Mouse (Mus musculus) midbrain, embryonic 11.5 days (tissue): ENCODE data around the gene Itk. TPM values are rescaled to one million over a fixed set of nuclear protein-coding genes. Genes with fewer than 3 reads are reported as not detected.

Experiments used
- ATAC-seq: fragments of 200-750 bp; cut with Nextera tagmentation; 2 replicates; pipeline ENCODE4 v1.8.0; 2017; ENCODE audit warnings: moderate TSS enrichment, moderate library complexity; ENCODE audit not compliant: low FRiP score
- DNase-seq: peaks from one replicate; pipeline ENCODE4 v3.0.0; 2015; ENCODE audit warnings: low spot score; ENCODE audit errors: missing footprints
- H3K27ac ChIP-seq: fragments of 300-500 bp; sonication (generic); 2 replicates; pipeline ENCODE4 v1.5.1; 2014; ENCODE audit warnings: low read depth, low read length
- H3K27me3 ChIP-seq: fragments of 300-500 bp; sonication (generic); 2 replicates; pipeline ENCODE4 v1.6.1; 2014; ENCODE audit warnings: mild to moderate bottlenecking, low read length, moderate library complexity, mixed read lengths; ENCODE audit not compliant: control insufficient read depth, insufficient read depth
- H3K36me3 ChIP-seq: fragments of 300-500 bp; sonication (generic); 2 replicates; pipeline ENCODE4 v1.6.1; 2014; ENCODE audit warnings: mild to moderate bottlenecking, low read length, moderate library complexity, mixed read lengths; ENCODE audit not compliant: control insufficient read depth, insufficient read depth
- H3K4me1 ChIP-seq: fragments of 300-500 bp; sonication (generic); 2 replicates; pipeline ENCODE4 v1.6.1; 2014; ENCODE audit warnings: low read length; ENCODE audit not compliant: control insufficient read depth, insufficient read depth
- H3K4me2 ChIP-seq: fragments of 300-500 bp; sonication (generic); 2 replicates; pipeline ENCODE4 v1.6.1; 2014; ENCODE audit warnings: mild to moderate bottlenecking, moderate library complexity
- H3K4me3 ChIP-seq: fragments of 300-500 bp; sonication (generic); 2 replicates; pipeline ENCODE4 v1.5.1; 2014; ENCODE audit warnings: low read depth, low read length
- H3K9ac ChIP-seq: fragments of 300-500 bp; sonication (generic); 2 replicates; pipeline ENCODE4 v1.6.1; 2014; ENCODE audit warnings: low read length
- H3K9me3 ChIP-seq: fragments of 300-500 bp; sonication (generic); 2 replicates; pipeline ENCODE4 v1.6.1; 2016; ENCODE audit warnings: low read length; ENCODE audit not compliant: control insufficient read depth
- WGBS: fragments of 180-500 bp; shearing (Covaris S2); extraction: QIAGEN DNeasy Blood & Tissue Kit; methylation state at CpG from one replicate; pipeline ENCODE4 v1.1.7; 2014; 5-methylcytosine and 5-hydroxymethylcytosine counted together
- polyA plus RNA-seq: library from polyadenylated mRNA; unstranded; fragments of >200 nt; fragmentation: Nextera tagmentation; extraction: Ambion mirVana; gene quantifications from 2 replicates; pipeline ENCODE4 v1.2.1, GENCODE M21; 2014

Gene Itk
- polyA plus RNA-seq, 1 experiment from 2014 or later = not detected

GRCm38 (mm10) chr11:46371250-46371649, 18.1 kb downstream of the Itk start:
- Histone ChIP-seq H3K36me3 (no peaks in the 10 kb centered on the region), H3K4me1 (no peaks in the 10 kb centered on the region), H3K4me2 (no peak overlapping the region), H3K4me3 (no peak overlapping the region), H3K27ac (no peak overlapping the region), H3K9me3 (no peaks in the 10 kb centered on the region), H3K27me3 (no peaks in the 10 kb centered on the region), H3K9ac (no peak overlapping the region)
- 88% methylated on average over 8 of the region's 8 CpGs for WGBS
- ATAC-seq (no peak), DNase-seq (no peak)

GRCm38 (mm10) chr11:46370457-46370856, 18.9 kb downstream of the Itk start:
- ATAC-seq = no peak

GRCm38 (mm10) chr11:46366357-46366756, 23.0 kb downstream of the Itk start:
- no peak overlapping the region for H3K4me2 ChIP-seq
- H3K4me1 ChIP-seq = no peaks in the 10 kb centered on the region
- no peaks in the 10 kb centered on the region for H3K27me3 ChIP-seq
- WGBS = 81% methylated on average over 3 of the region's 3 CpGs
- H3K27ac ChIP-seq = no peak overlapping the region
- ATAC-seq (no peak), DNase-seq (no peak)
- H3K36me3 ChIP-seq = no peaks in the 10 kb centered on the region
- H3K9me3 ChIP-seq = no peaks in the 10 kb centered on the region
- H3K9ac ChIP-seq = no peak overlapping the region
- H3K4me3 ChIP-seq = no peak overlapping the region

More at GRCm38 (mm10) chr11:46370457-46370856, 18.9 kb downstream of the Itk start:
- no peak overlapping the region for H3K9ac ChIP-seq
- no peak overlapping the region for H3K27ac ChIP-seq
- DNase-seq = no peak
- H3K4me2 ChIP-seq = no peak overlapping the region
- no peaks in the 10 kb centered on the region for H3K36me3 ChIP-seq
- H3K27me3 ChIP-seq = no peaks in the 10 kb centered on the region
- H3K4me1 ChIP-seq = no peaks in the 10 kb centered on the region
- H3K4me3 ChIP-seq = no peak overlapping the region
- 92% methylated on average over 4 of the region's 4 CpGs for WGBS
- no peaks in the 10 kb centered on the region for H3K9me3 ChIP-seq

GRCm38 (mm10) chr11:46365744-46366143, 23.6 kb downstream of the Itk start:
- no peaks in the 10 kb centered on the region for H3K9me3 ChIP-seq
- no peak overlapping the region for H3K4me2 ChIP-seq
- no peak for ATAC-seq
- no peak for DNase-seq
- no peak overlapping the region for H3K9ac ChIP-seq
- H3K4me1 ChIP-seq = no peaks in the 10 kb centered on the region
- H3K4me3 ChIP-seq = no peak overlapping the region
- 84% methylated on average over 5 of the region's 5 CpGs for WGBS
- H3K27ac ChIP-seq = no peak overlapping the region
- no peaks in the 10 kb centered on the region for H3K36me3 ChIP-seq
- no peaks in the 10 kb centered on the region for H3K27me3 ChIP-seq

GRCm38 (mm10) chr11:46363864-46364263, 25.5 kb downstream of the Itk start:
- Histone ChIP-seq H3K9me3 (no peaks in the 10 kb centered on the region), H3K27me3 (no peaks in the 10 kb centered on the region), H3K4me2 (no peak overlapping the region), H3K4me3 (no peak overlapping the region), H3K4me1 (no peaks in the 10 kb centered on the region), H3K9ac (no peak overlapping the region), H3K27ac (no peak overlapping the region), H3K36me3 (no peaks in the 10 kb centered on the region)
- DNase-seq (no peak), ATAC-seq (no peak)
- 94% methylated on average over 9 of the region's 9 CpGs for WGBS

GRCm38 (mm10) chr11:46362061-46363022, 27.0 kb downstream of the Itk start:
- no peak for DNase-seq
- WGBS = 92% methylated on average over 18 of the region's 18 CpGs
- H3K36me3 ChIP-seq = no peaks in the 10 kb centered on the region
- no peak for ATAC-seq
- no peak overlapping the region for H3K9ac ChIP-seq
- no peaks in the 10 kb centered on the region for H3K27me3 ChIP-seq
- no peak overlapping the region for H3K4me2 ChIP-seq
- H3K9me3 ChIP-seq = no peaks in the 10 kb centered on the region
- H3K4me3 ChIP-seq = no peak overlapping the region
- H3K27ac ChIP-seq = no peak overlapping the region
- H3K4me1 ChIP-seq = no peaks in the 10 kb centered on the region

- 80% methylated on average over 2 of the region's 2 CpGs for WGBS
- H3K4me2 ChIP-seq = no peak overlapping the region
- H3K36me3 ChIP-seq = no peaks in the 10 kb centered on the region
- no peak overlapping the region for H3K27ac ChIP-seq
- H3K4me3 ChIP-seq = no peak overlapping the region
- DNase-seq (no peak), ATAC-seq (no peak)
- no peaks in the 10 kb centered on the region for H3K4me1 ChIP-seq
- no peaks in the 10 kb centered on the region for H3K9me3 ChIP-seq
- H3K27me3 ChIP-seq = no peaks in the 10 kb centered on the region
- H3K9ac ChIP-seq = no peak overlapping the region
Measured at GRCm38 (mm10) chr11:46360991-46361665, 28.2 kb downstream of the Itk start.

- WGBS = 63% methylated on average over 1 of the region's 1 CpGs
Measured at GRCm38 (mm10) chr11:46358369-46358768, 30.9 kb downstream of the Itk start.

More at GRCm38 (mm10) chr11:46358369-46358768, 30.9 kb downstream of the Itk start:
- ATAC-seq (no peak), DNase-seq (no peak)
- H3K9me3 ChIP-seq = no peaks in the 10 kb centered on the region
- H3K27me3 ChIP-seq = no peaks in the 10 kb centered on the region
- no peaks in the 10 kb centered on the region for H3K4me1 ChIP-seq
- H3K4me3 ChIP-seq = no peak overlapping the region
- no peaks in the 10 kb centered on the region for H3K36me3 ChIP-seq
- H3K9ac ChIP-seq = no peak overlapping the region
- no peak overlapping the region for H3K27ac ChIP-seq
- H3K4me2 ChIP-seq = no peak overlapping the region
